Mouse (Mus musculus) forebrain, embryonic 10.5 days (tissue): ENCODE measurements around the gene Thsd4. TPM values are rescaled to one million over a fixed set of nuclear protein-coding genes. Genes with fewer than 3 reads are reported as not detected.

Experiments used
- DNase-seq: peaks from one replicate; pipeline ENCODE4 v3.0.0-alpha.2; 2017; ENCODE audit warnings: low spot score; ENCODE audit errors: extremely low spot score
- H3K27ac ChIP-seq: fragments of 300-500 bp; sonication (generic); 2 replicates; pipeline ENCODE4 v1.5.1; 2016; ENCODE audit warnings: mild to moderate bottlenecking
- H3K27me3 ChIP-seq: fragments of 300-500 bp; sonication (generic); 2 replicates; pipeline ENCODE4 v1.6.1; 2016; ENCODE audit warnings: mild to moderate bottlenecking; ENCODE audit not compliant: poor library complexity, severe bottlenecking
- H3K36me3 ChIP-seq: fragments of 300-500 bp; sonication (generic); replicated peaks from 2 replicates; pipeline ENCODE4 v1.6.1; 2016; ENCODE audit warnings: mild to moderate bottlenecking, moderate library complexity
- H3K4me1 ChIP-seq: fragments of 300-500 bp; sonication (generic); 2 replicates; pipeline ENCODE4 v1.6.1; 2016
- H3K4me3 ChIP-seq: fragments of 300-500 bp; sonication (generic); 2 replicates; pipeline ENCODE4 v1.5.1; 2016; ENCODE audit warnings: mild to moderate bottlenecking, moderate library complexity
- H3K9me3 ChIP-seq: fragments of 300-500 bp; sonication (generic); 2 replicates; pipeline ENCODE4 v1.6.1; 2016; ENCODE audit warnings: mild to moderate bottlenecking, moderate library complexity
- WGBS: fragments of 180-500 bp; shearing (Covaris S2); methylation state at CpG from one replicate; pipeline ENCODE4 v1.1.7; 2016; 5-methylcytosine and 5-hydroxymethylcytosine counted together
- polyA plus RNA-seq: library from polyadenylated mRNA; unstranded; fragments of >200 nt; fragmentation: Nextera tagmentation; extraction: Ambion mirVana; gene quantifications from 2 replicates; pipeline ENCODE4 v1.2.1, GENCODE M21; 2016

Gene Thsd4
- polyA plus RNA-seq, 1 experiment from 2014 or later: 3.8 TPM

GRCm38 (mm10) chr9:60067241-60067640 lies 454.6 kb downstream of the Thsd4 start:
- no peak for DNase-seq
- no peaks in the 10 kb centered on the region for H3K36me3 ChIP-seq
- WGBS: 94% methylated on average over 8 of the region's 8 CpGs
- H3K4me1 ChIP-seq: peaks cover 7% of the 10 kb centered on the region; the same call in 1 of the 2 replicates
- no peak overlapping the region for H3K4me3 ChIP-seq
- no peaks in the 10 kb centered on the region for H3K27me3 ChIP-seq
- H3K9me3 ChIP-seq: no peaks in the 10 kb centered on the region
- no peak overlapping the region for H3K27ac ChIP-seq

GRCm38 (mm10) chr9:60065184-60065583 lies 456.7 kb downstream of the Thsd4 start:
- no peak for DNase-seq
- Histone ChIP-seq H3K4me1 (no peaks in the 10 kb centered on the region), H3K36me3 (no peaks in the 10 kb centered on the region), H3K27ac (no peak overlapping the region), H3K9me3 (no peaks in the 10 kb centered on the region), H3K27me3 (no peaks in the 10 kb centered on the region), H3K4me3 (no peak overlapping the region)
- WGBS: 87% methylated on average over 4 of the region's 4 CpGs

DNA sequence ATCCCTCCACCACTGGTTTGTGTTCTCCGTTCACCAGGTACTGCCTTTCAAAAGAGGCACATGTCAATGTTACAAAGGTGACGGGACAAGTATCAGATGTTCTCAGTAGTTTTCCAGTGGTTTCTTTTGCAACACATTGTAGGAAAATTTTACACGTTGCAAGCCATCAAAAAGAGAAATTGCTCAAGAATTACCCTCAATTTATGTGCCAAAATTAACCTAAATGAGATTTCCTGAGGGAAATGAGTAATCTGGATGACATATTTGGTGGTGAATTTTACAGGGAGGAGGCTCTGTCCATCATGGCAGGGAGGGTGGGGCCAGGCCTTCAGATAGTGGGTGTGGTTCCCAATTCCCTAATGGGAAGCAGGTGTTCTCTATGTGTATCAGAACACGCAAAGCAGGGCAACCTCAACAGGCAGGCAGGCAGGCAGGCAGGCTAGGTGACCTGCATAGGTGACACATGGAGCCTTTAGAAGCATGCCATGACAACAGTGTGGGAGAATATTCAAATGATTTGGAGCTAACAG lies 458.6 kb downstream of the Thsd4 start:
- H3K27me3 ChIP-seq: no peaks in the 10 kb centered on the region
- no peaks in the 10 kb centered on the region for H3K9me3 ChIP-seq
- WGBS: 83% methylated on average over 4 of the region's 4 CpGs
- no peaks in the 10 kb centered on the region for H3K36me3 ChIP-seq
- DNase-seq: no peak
- H3K27ac ChIP-seq: no peak overlapping the region
- H3K4me3 ChIP-seq: no peak overlapping the region
- H3K4me1 ChIP-seq: no peaks in the 10 kb centered on the region

DNA sequence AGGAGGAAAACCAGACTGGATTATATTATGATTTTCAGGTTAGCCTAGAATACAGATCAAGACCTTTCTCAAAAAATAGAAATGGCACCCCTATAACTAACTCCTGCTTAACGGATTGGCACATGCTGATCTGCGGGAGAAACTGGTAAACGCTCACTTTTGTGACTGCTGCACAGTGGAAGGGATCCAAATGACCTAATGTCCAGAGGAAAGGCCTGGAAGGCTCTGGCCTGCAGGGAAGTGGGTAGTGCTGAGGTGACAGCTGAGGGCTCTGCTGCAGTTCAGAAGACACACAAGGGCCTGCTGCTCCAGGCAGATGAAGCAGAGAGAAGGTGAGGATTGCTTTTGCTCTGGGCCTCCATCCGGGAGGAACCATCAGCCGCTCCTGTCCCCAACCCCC lies 465.7 kb downstream of the Thsd4 start:
- no peaks in the 10 kb centered on the region; the same call in 1 of the 2 replicates for H3K9me3 ChIP-seq
- no peak overlapping the region for H3K27ac ChIP-seq
- WGBS: 91% methylated on average over 5 of the region's 5 CpGs
- no peak for DNase-seq
- H3K36me3 ChIP-seq: no peaks in the 10 kb centered on the region
- H3K4me1 ChIP-seq: 0 out of 2 replicates have a peak, but pooled peaks cover 5% of the 10 kb centered on the region
- H3K4me3 ChIP-seq: no peak overlapping the region
- no peaks in the 10 kb centered on the region for H3K27me3 ChIP-seq

- 80% methylated on average over 5 of the region's 5 CpGs for WGBS
Observed at GRCm38 (mm10) chr9:60054951-60055350, 466.9 kb downstream of the Thsd4 start.

GRCm38 (mm10) chr9:60053117-60053516 lies 468.7 kb downstream of the Thsd4 start:
- WGBS: 92% methylated on average over 5 of the region's 5 CpGs
- no peaks in the 10 kb centered on the region for H3K27me3 ChIP-seq
- no peaks in the 10 kb centered on the region for H3K36me3 ChIP-seq
- H3K9me3 ChIP-seq: no peaks in the 10 kb centered on the region; the same call in 1 of the 2 replicates
- no peak overlapping the region for H3K4me3 ChIP-seq
- no peak for DNase-seq
- H3K4me1 ChIP-seq: 0 out of 2 replicates have a peak, but pooled peaks cover 5% of the 10 kb centered on the region
- H3K27ac ChIP-seq: no peak overlapping the region

More at GRCm38 (mm10) chr9:60054951-60055350, 466.9 kb downstream of the Thsd4 start:
- no peaks in the 10 kb centered on the region; the same call in 1 of the 2 replicates for H3K9me3 ChIP-seq
- no peak overlapping the region for H3K4me3 ChIP-seq
- no peak overlapping the region for H3K27ac ChIP-seq
- no peaks in the 10 kb centered on the region for H3K36me3 ChIP-seq
- DNase-seq: no peak
- H3K4me1 ChIP-seq: 0 out of 2 replicates have a peak, but pooled peaks cover 5% of the 10 kb centered on the region
- H3K27me3 ChIP-seq: no peaks in the 10 kb centered on the region

DNA sequence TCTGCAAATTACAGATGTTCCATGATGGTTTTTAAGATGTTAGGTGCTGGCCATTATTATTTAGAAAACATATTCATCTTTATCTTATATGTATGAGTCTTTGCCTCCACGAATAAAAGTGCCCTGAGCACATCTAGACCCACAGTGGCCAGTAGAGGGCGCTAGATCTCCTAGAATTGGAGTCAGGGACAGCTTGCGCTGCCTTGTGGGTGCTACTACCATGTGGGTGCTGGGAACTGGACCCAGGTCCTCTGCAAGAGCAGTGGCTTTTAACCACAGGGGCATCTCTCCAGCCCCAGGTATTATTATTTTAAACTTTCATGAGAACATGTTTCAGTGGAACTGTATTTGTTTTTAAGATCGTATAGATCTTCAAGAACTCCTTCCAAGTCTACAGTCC lies 469.4 kb downstream of the Thsd4 start:
- DNase-seq: no peak
- 70% methylated on average over 4 of the region's 4 CpGs for WGBS
- Histone ChIP-seq H3K36me3 (no peaks in the 10 kb centered on the region), H3K27me3 (no peaks in the 10 kb centered on the region), H3K4me3 (no peak overlapping the region), H3K9me3 (no peaks in the 10 kb centered on the region; the same call in 1 of the 2 replicates), H3K27ac (no peak overlapping the region), H3K4me1 (0 out of 2 replicates have a peak, but pooled peaks cover 5% of the 10 kb centered on the region)

DNA sequence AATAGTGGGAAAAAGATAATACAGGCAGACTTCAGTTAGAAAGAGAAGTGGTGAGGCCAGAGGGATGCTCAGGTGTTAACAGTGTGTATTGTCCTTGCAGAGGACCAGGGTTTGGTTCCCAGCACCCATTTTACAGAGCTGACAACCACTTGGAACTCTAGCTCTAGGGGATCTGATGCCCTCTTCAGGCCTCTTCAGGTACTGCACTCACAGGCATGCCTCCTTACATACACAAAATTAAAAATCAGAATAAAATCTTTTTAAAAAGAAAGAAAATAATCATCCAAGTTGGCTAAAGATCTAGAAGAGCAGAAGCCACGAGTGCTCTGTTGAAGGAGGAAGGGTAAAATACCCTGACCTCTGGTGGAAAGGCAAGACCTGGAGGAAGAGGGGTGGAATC lies 478.7 kb downstream of the Thsd4 start:
- Histone ChIP-seq H3K9me3 (peaks cover 9% of the 10 kb centered on the region; the same call in 1 of the 2 replicates), H3K27me3 (no peaks in the 10 kb centered on the region), H3K36me3 (no peaks in the 10 kb centered on the region), H3K4me3 (no peak overlapping the region), H3K27ac (no peak overlapping the region), H3K4me1 (peaks cover 8% of the 10 kb centered on the region)
- 88% methylated on average over 1 of the region's 1 CpGs for WGBS
- DNase-seq: no peak

DNA sequence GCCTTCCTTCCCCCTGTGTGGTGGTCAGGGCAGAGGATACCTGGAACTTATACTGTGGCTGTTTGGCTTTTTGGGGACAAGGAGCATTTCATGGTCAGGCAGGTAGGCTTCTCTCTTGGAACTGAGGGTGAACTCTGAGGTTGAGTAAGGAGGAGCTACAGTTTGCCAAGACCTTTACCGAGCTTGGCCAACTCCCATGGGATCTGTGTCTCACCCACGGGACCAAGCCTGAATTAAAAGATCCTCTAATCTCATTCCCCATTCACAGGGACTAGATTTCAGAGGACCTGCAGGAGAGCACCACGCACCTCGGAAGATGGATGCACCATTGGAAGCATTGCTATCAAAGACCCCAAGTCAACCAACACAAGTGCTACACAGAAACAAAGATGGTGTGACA lies 487.0 kb downstream of the Thsd4 start:
- Histone ChIP-seq H3K4me1 (peaks cover 8% of the 10 kb centered on the region), H3K27me3 (no peaks in the 10 kb centered on the region), H3K4me3 (no peak overlapping the region), H3K36me3 (no peaks in the 10 kb centered on the region), H3K27ac (no peak overlapping the region), H3K9me3 (no peaks in the 10 kb centered on the region)
- no peak for DNase-seq
- 91% methylated on average over 4 of the region's 4 CpGs for WGBS

DNA sequence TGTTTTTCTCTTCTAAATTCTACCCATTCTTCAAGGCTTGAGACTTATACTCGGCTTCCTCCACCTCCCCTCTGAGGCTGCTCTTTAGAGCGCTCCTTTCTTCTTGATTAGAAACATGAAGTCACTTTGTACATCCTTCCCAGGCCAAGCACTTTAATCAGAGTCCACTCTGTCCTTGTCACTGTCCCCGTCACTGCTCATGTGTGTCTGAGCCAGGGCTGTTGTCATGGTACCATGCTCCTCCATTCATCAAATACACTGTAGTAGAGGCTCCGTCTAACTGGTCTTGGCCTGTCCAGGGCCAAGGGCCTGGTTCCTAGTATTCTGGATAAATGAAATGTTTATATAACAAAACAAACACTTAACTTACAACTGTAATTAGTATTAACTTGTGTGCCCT lies 494.6 kb downstream of the Thsd4 start:
- no peaks in the 10 kb centered on the region for H3K36me3 ChIP-seq
- H3K4me3 ChIP-seq: no peak overlapping the region
- 86% methylated on average over 4 of the region's 4 CpGs for WGBS
- H3K27me3 ChIP-seq: no peaks in the 10 kb centered on the region
- H3K4me1 ChIP-seq: peaks cover 28% of the 10 kb centered on the region
- no peak for DNase-seq
- H3K9me3 ChIP-seq: no peaks in the 10 kb centered on the region
- no peak overlapping the region for H3K27ac ChIP-seq

- Histone ChIP-seq H3K4me3 (no peak overlapping the region), H3K4me1 (peaks cover 33% of the 10 kb centered on the region), H3K27ac (no peak overlapping the region), H3K9me3 (no peaks in the 10 kb centered on the region), H3K27me3 (no peaks in the 10 kb centered on the region), H3K36me3 (no peaks in the 10 kb centered on the region)
- 86% methylated on average over 2 of the region's 2 CpGs for WGBS
- no peak for DNase-seq
Observed at GRCm38 (mm10) chr9:60026795-60027194, 495.1 kb downstream of the Thsd4 start.

DNA sequence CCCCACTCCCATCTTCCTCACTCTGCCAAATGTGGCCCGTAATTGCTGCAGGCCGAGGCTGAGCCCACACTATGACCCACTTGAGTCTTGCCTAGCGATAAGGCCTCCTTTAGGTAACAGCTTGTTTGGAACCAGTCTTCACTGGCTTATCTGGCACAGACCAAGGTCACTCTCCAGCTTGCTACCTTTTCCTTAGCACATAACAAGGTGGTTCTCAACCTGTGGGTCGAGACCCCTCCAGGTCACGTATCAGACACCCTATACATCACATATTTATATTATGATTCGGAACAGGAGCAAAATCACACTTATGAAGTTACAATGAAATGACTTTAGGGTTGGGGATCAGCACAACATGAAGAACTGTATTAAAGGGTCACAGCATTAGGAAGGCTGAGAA lies 495.9 kb downstream of the Thsd4 start:
- DNase-seq: no peak
- no peaks in the 10 kb centered on the region for H3K27me3 ChIP-seq
- H3K9me3 ChIP-seq: no peaks in the 10 kb centered on the region
- no peak overlapping the region for H3K27ac ChIP-seq
- no peaks in the 10 kb centered on the region for H3K36me3 ChIP-seq
- H3K4me1 ChIP-seq: peaks cover 38% of the 10 kb centered on the region
- WGBS: 89% methylated on average over 6 of the region's 6 CpGs
- H3K4me3 ChIP-seq: no peak overlapping the region

DNA sequence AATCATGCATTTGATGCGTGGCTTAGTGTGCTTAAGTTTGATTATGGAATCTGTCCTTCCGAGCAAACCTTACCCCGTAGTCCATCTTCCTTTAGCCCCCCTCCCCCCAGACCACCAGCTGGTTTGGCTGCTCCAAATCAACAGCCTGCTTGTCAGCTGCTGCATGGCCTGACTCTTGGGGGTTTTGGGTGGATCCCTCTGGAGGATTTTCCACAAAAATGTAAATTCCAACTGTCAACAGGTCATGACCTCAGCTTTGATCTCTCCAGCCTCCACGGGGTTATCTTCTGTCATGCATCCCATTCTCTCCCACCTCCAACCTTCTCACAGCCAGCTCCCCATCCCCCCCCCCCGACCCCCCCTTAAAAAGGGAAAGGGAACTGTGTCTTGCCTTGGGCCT lies 496.9 kb downstream of the Thsd4 start:
- 13% methylated on average over 5 of the region's 5 CpGs for WGBS
- H3K36me3 ChIP-seq: no peaks in the 10 kb centered on the region
- no peaks in the 10 kb centered on the region for H3K9me3 ChIP-seq
- no peaks in the 10 kb centered on the region for H3K27me3 ChIP-seq
- no peak overlapping the region for H3K4me3 ChIP-seq
- peak overlapping the region; percentile 15; the same call in 1 of the 2 replicates for H3K27ac ChIP-seq
- H3K4me1 ChIP-seq: peaks cover 41% of the 10 kb centered on the region
- no peak for DNase-seq

- no peak overlapping the region for H3K4me3 ChIP-seq
- no peak overlapping the region for H3K27ac ChIP-seq
- no peaks in the 10 kb centered on the region for H3K27me3 ChIP-seq
- 28% methylated on average over 5 of the region's 5 CpGs for WGBS
- H3K36me3 ChIP-seq: no peaks in the 10 kb centered on the region
- DNase-seq: no peak
- H3K9me3 ChIP-seq: no peaks in the 10 kb centered on the region
- H3K4me1 ChIP-seq: peaks cover 41% of the 10 kb centered on the region
Observed at GRCm38 (mm10) chr9:60024545-60024944, 497.3 kb downstream of the Thsd4 start.
